Mouse (Mus musculus): ENCODE measurements at regions not wholly inside any gene's neighbourhood (a gene's known extent, or its start where the extent isn't known, plus 50 kb on each side); places are given as distances from the start of the nearest gene placed in this dataset.
A peak's percentile ranks its signal among the peaks of the same experiment; 100 is the strongest.

DNA sequence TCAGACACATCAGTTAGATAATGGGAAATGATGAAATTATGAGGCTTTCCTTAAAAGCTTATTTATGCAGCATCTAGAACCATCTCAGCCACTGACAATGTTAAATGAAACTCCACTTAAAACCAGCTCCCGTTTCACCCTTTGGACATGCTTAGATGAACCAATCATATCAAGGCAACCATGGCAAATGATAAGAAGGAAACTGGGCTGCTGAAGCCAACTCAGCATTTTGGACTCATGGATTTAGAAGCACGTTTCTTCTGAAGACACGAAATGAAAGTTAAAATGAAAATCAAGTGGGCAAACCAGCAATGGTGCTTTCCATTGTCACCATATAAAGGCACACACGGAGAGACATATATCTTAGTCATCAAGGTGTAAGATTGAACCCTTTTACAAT, 103.6 kb upstream of the Itga4 start:
- Histone ChIP-seq H3K27me3 (ENCODE audit: control insufficient read depth in 1 of 2, insufficient read depth in 2 of 2, low read length in 2 of 2) (no peaks in the 10 kb centered on the region), H3K4me3 (ENCODE audit: control insufficient read depth in 1 of 2, insufficient read depth in 1 of 2, low read depth in 2 of 2, low read length in 2 of 2) (no peak overlapping the region), H3K9me3 (replicated peaks; ENCODE audit: insufficient read depth, low read length) (no peaks in the 10 kb centered on the region), H3K79me2 (ENCODE audit: control insufficient read depth, insufficient read depth, low read length, poor library complexity) (no peaks in the 10 kb centered on the region), H3K4me1 (ENCODE audit: control insufficient read depth in 1 of 2, insufficient read depth in 2 of 2, low read length in 2 of 2) (peaks cover 0 to 6% of the 10 kb centered on the region in 2 experiments; a peak in 2 of 4 replicates), H3K27ac (ENCODE audit: control insufficient read depth, low read depth, low read length) (no peak overlapping the region), H3K9ac (ENCODE audit: control insufficient read depth, low read depth, low read length, poor library complexity, severe bottlenecking) (no peak overlapping the region), H3K36me3 (ENCODE audit: control insufficient read depth in 1 of 2, insufficient read depth in 2 of 2, low read length in 2 of 2) (peaks cover 0 to 5% of the 10 kb centered on the region in 2 experiments; a peak in 1 of 4 replicates)
- TF ChIP-seq MAFK (IDR thresholded peaks at IDR 0.05; ENCODE audit: borderline replicate concordance, low read depth, low read length) (0 out of 2 replicates have a peak, but pooled peaks have one; percentile 31), RAD21 (IDR thresholded peaks at IDR 0.05; ENCODE audit: low read depth, low read length) (no peak)
- DNase-seq (ENCODE audit: low read depth, low spot score): no peak

DNA sequence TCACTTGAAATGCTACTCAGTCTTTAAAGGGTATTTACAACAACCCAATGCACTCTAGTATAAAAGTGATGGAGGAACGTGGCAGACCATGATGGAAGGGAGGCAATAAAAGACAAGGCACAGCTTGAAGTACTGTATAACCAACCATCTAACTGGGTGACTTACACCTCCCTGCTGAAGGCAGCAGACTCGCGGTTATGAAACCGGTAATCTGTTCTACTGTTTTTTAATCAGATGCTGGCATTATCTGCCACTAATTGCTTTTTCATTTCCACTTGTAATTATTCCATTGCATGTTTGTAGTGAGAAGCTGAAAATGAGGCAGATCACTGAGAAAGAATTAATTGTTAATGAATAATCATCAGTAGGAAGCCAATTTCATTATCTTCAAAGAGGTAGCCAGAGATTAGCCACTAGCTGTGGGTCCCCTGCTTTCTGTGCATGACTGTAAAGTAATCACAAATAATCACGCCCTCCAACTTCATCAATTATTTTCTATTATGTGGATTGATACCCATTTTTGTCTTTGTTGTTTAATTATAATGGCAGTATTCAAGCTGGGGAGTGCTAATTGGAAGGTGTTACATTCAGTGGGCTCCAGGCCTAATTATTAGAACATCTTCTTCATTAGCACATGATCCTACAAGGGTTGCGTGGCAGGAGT, 103.1 kb upstream of the Itga4 start:
- Histone ChIP-seq H3K9me3 (replicated peaks; ENCODE audit: insufficient read depth, low read length) (no peaks in the 10 kb centered on the region), H3K9ac (ENCODE audit: control insufficient read depth, low read depth, low read length, poor library complexity, severe bottlenecking) (no peak overlapping the region), H3K4me1 (ENCODE audit: control insufficient read depth in 1 of 2, insufficient read depth in 2 of 2, low read length in 2 of 2) (peaks cover 0 to 6% of the 10 kb centered on the region in 2 experiments; a peak in 2 of 4 replicates), H3K27me3 (ENCODE audit: control insufficient read depth in 1 of 2, insufficient read depth in 2 of 2, low read length in 2 of 2) (no peaks in the 10 kb centered on the region), H3K79me2 (ENCODE audit: control insufficient read depth, insufficient read depth, low read length, poor library complexity) (no peaks in the 10 kb centered on the region), H3K36me3 (ENCODE audit: control insufficient read depth in 1 of 2, insufficient read depth in 2 of 2, low read length in 2 of 2) (peaks cover 0 to 5% of the 10 kb centered on the region in 2 experiments; a peak in 1 of 4 replicates), H3K4me3 (ENCODE audit: control insufficient read depth in 1 of 2, insufficient read depth in 1 of 2, low read depth in 2 of 2, low read length in 2 of 2) (no peak overlapping the region), H3K27ac (ENCODE audit: control insufficient read depth, low read depth, low read length) (no peak overlapping the region)
- no peak for DNase-seq (ENCODE audit: low read depth, low spot score)
- TF ChIP-seq MEF2A (IDR thresholded peaks at IDR 0.05; ENCODE audit: extremely low read depth, insufficient replicate concordance, low read depth, low read length, poor library complexity, severe bottlenecking) (no peak), TAL1 (IDR thresholded peaks at IDR 0.05; ENCODE audit: low read length) (no peak), NRF1 (IDR thresholded peaks at IDR 0.05; ENCODE audit: insufficient read depth, low read depth, low read length, poor library complexity, severe bottlenecking) (no peak), NELFE (IDR thresholded peaks at IDR 0.05; ENCODE audit: low read depth, low read length) (no peak), TCF12 (IDR thresholded peaks at IDR 0.05; ENCODE audit: low read depth, low read length) (no peak), RAD21 (IDR thresholded peaks at IDR 0.05; ENCODE audit: low read depth, low read length) (no peak), ZC3H11A (IDR thresholded peaks at IDR 0.05; ENCODE audit: low read depth, low read length) (no peak), ETS1 (IDR thresholded peaks at IDR 0.05; ENCODE audit: low read depth, low read length) (no peak), POLR2AphosphoS5 (IDR thresholded peaks at IDR 0.05; ENCODE audit: borderline replicate concordance, low read depth, low read length) (no peak)

DNA sequence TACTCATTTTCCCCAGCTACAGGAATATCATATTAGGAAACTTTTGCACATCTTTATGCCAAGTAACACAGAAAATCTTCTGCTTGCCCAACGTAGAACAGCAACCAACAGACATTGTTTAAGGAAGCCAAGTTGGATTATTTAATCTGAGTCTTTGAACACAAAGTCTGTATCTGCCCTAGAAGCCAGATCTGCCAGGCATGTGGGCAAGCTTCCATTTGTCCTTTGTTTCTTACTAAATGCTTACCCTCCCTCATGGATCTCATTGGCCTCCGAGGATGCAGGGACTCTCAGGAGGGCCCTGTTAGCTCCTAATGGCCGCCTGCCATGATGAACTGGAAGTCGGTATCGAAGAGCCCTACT, 102.5 kb upstream of the Itga4 start:
- H3K4me3 ChIP-seq (ENCODE audit: control insufficient read depth in 1 of 2, insufficient read depth in 1 of 2, low read depth in 2 of 2, low read length in 2 of 2): no peak overlapping the region
- no peak for DNase-seq (ENCODE audit: low read depth, low spot score)
- no peak for TF ChIP-seq TBP (IDR thresholded peaks at IDR 0.05; ENCODE audit: low read depth, low read length)
- TF ChIP-seq CHD1 (IDR thresholded peaks at IDR 0.05; ENCODE audit: low read depth, low read length): no peak
- TF ChIP-seq MYB (IDR thresholded peaks at IDR 0.05; ENCODE audit: low read depth, low read length): no peak
- TF ChIP-seq ZMIZ1 (IDR thresholded peaks at IDR 0.05; ENCODE audit: low read depth, low read length): no peak
- TF ChIP-seq ZNF384 (IDR thresholded peaks at IDR 0.05; ENCODE audit: low read depth, low read length): no peak
- no peak for TF ChIP-seq ZC3H11A (IDR thresholded peaks at IDR 0.05; ENCODE audit: low read depth, low read length)
- TF ChIP-seq CTCF (IDR thresholded peaks at IDR 0.05 in 2 of 3, conservative IDR thresholded peaks at IDR 0.05 in 1 of 3; ENCODE audit: control insufficient read depth in 1 of 3, insufficient read depth in 1 of 3, low read depth in 2 of 3, low read length in 3 of 3, poor library complexity in 1 of 3, severe bottlenecking in 1 of 3): no peak
- H3K4me1 ChIP-seq (ENCODE audit: control insufficient read depth in 1 of 2, insufficient read depth in 2 of 2, low read length in 2 of 2): peaks cover 0 to 6% of the 10 kb centered on the region in 2 experiments; a peak in 2 of 4 replicates
- no peaks in the 10 kb centered on the region for H3K79me2 ChIP-seq (ENCODE audit: control insufficient read depth, insufficient read depth, low read length, poor library complexity)
- H3K27ac ChIP-seq (ENCODE audit: control insufficient read depth, low read depth, low read length): no peak overlapping the region
- no peaks in the 10 kb centered on the region for H3K9me3 ChIP-seq (replicated peaks; ENCODE audit: insufficient read depth, low read length)
- H3K27me3 ChIP-seq (ENCODE audit: control insufficient read depth in 1 of 2, insufficient read depth in 2 of 2, low read length in 2 of 2): no peaks in the 10 kb centered on the region
- no peak overlapping the region for H3K9ac ChIP-seq (ENCODE audit: control insufficient read depth, low read depth, low read length, poor library complexity, severe bottlenecking)
- H3K36me3 ChIP-seq (ENCODE audit: control insufficient read depth in 1 of 2, insufficient read depth in 2 of 2, low read length in 2 of 2): peaks cover 0 to 5% of the 10 kb centered on the region in 2 experiments; a peak in 1 of 4 replicates

Data from MEL (cell line).